Mouse (Mus musculus): ENCODE results near the gene Gnptab. TPM values are rescaled to one million over a fixed set of nuclear protein-coding genes. Genes with fewer than 3 reads are reported as not detected.
"Not testable (repeated sequence)": the region's sequence is repeated elsewhere in the genome, so short reads cannot be mapped to it uniquely, and the experiment has no call there.

Gene Gnptab
- total and polyA plus RNA-seq, 3 experiments = 14.2 to 24.1 TPM; not detected in 1

- H3K36me3 ChIP-seq (ENCODE audit: control insufficient read depth in 1 of 2, insufficient read depth in 2 of 2, low read length in 2 of 2) = no peaks in the 10 kb centered on the region
- H3K4me1 ChIP-seq (ENCODE audit: control insufficient read depth in 1 of 2, insufficient read depth in 2 of 2, low read length in 2 of 2) = no peaks in the 10 kb centered on the region
- H3K9me3 ChIP-seq (replicated peaks; ENCODE audit: insufficient read depth, low read length) = no peaks in the 10 kb centered on the region
- H3K27me3 ChIP-seq (ENCODE audit: control insufficient read depth in 1 of 2, insufficient read depth in 2 of 2, low read length in 2 of 2) = no peaks in the 10 kb centered on the region
- no peak within 1 kb of the TSS for H3K9ac ChIP-seq (ENCODE audit: control insufficient read depth, low read depth, low read length, poor library complexity, severe bottlenecking)
- no peak within 1 kb of the TSS for H3K27ac ChIP-seq (ENCODE audit: control insufficient read depth, low read depth, low read length)
- no peak for TF ChIP-seq RAD21 (IDR thresholded peaks at IDR 0.05; ENCODE audit: low read depth, low read length)
- no peak for TF ChIP-seq BHLHE40 (IDR thresholded peaks at IDR 0.05; ENCODE audit: borderline replicate concordance, low read depth, low read length)
- TF ChIP-seq TBP (IDR thresholded peaks at IDR 0.05; ENCODE audit: low read depth, low read length) = no peak
- TF ChIP-seq POLR2A (IDR thresholded peaks at IDR 0.05; ENCODE audit: control insufficient read depth in 1 of 2, insufficient read depth in 1 of 2, low read depth in 1 of 2, low read length in 2 of 2, poor library complexity in 1 of 2) = no peak
- no peak for TF ChIP-seq MYB (IDR thresholded peaks at IDR 0.05; ENCODE audit: low read depth, low read length)
- no peak for TF ChIP-seq GABPA (IDR thresholded peaks at IDR 0.05; ENCODE audit: low read depth, low read length)
- no peak for TF ChIP-seq ZMIZ1 (IDR thresholded peaks at IDR 0.05; ENCODE audit: low read depth, low read length)
- TF ChIP-seq ZNF384 (IDR thresholded peaks at IDR 0.05; ENCODE audit: low read depth, low read length) = no peak
- no peak for TF ChIP-seq GATA1 (IDR thresholded peaks at IDR 0.05; ENCODE audit: low read depth, low read length)
- no peak for TF ChIP-seq NELFE (IDR thresholded peaks at IDR 0.05; ENCODE audit: low read depth, low read length)
- TF ChIP-seq SMC3 (IDR thresholded peaks at IDR 0.05; ENCODE audit: low read depth, low read length) = no peak
- no peak within 1 kb of the TSS for H3K4me3 ChIP-seq (ENCODE audit: control insufficient read depth in 1 of 2, insufficient read depth in 1 of 2, low read depth in 2 of 2, low read length in 2 of 2)
- no peak for DNase-seq (ENCODE audit: low read depth, low spot score)
- no peaks in the 10 kb centered on the region for H3K79me2 ChIP-seq (ENCODE audit: control insufficient read depth, insufficient read depth, low read length, poor library complexity)
Measured at GRCm38 (mm10) chr10:88459502-88459992, 80.6 kb downstream of the Gnptab start, which contains the start of gene Sycp3. TSS of gene Sycp3 (plus strand) at chr10:88459569.

- no peak overlapping the region for H3K9ac ChIP-seq (ENCODE audit: control insufficient read depth, low read depth, low read length, poor library complexity, severe bottlenecking)
- TF ChIP-seq E2F4 (IDR thresholded peaks at IDR 0.05; ENCODE audit: borderline replicate concordance, low read depth, low read length) = no peak
- no peak for TF ChIP-seq HCFC1 (IDR thresholded peaks at IDR 0.05; ENCODE audit: low read depth, low read length)
- TF ChIP-seq JUND (IDR thresholded peaks at IDR 0.05; ENCODE audit: low read depth, low read length) = no peak
- TF ChIP-seq TCF12 (IDR thresholded peaks at IDR 0.05; ENCODE audit: low read depth, low read length) = no peak
- no peak for TF ChIP-seq GATA1 (IDR thresholded peaks at IDR 0.05; ENCODE audit: low read depth, low read length)
- no peak for TF ChIP-seq MYB (IDR thresholded peaks at IDR 0.05; ENCODE audit: low read depth, low read length)
- TF ChIP-seq KAT2A (conservative IDR thresholded peaks at IDR 0.05; ENCODE audit: low read depth, low read length) = no peak
- TF ChIP-seq MYC (IDR thresholded peaks at IDR 0.05; ENCODE audit: low read depth, low read length) = no peak
- H3K4me1 ChIP-seq (ENCODE audit: control insufficient read depth in 1 of 2, insufficient read depth in 2 of 2, low read length in 2 of 2) = no peaks in the 10 kb centered on the region
- DNase-seq (ENCODE audit: low read depth, low spot score) = no peak
- no peaks in the 10 kb centered on the region for H3K27me3 ChIP-seq (ENCODE audit: control insufficient read depth in 1 of 2, insufficient read depth in 2 of 2, low read length in 2 of 2)
- H3K4me3 ChIP-seq (ENCODE audit: control insufficient read depth in 1 of 2, insufficient read depth in 1 of 2, low read depth in 2 of 2, low read length in 2 of 2) = no peak overlapping the region
- H3K9me3 ChIP-seq (replicated peaks; ENCODE audit: insufficient read depth, low read length) = no peaks in the 10 kb centered on the region
- no peak overlapping the region for H3K27ac ChIP-seq (ENCODE audit: control insufficient read depth, low read depth, low read length)
- no peaks in the 10 kb centered on the region for H3K36me3 ChIP-seq (ENCODE audit: control insufficient read depth in 1 of 2, insufficient read depth in 2 of 2, low read length in 2 of 2)
- H3K79me2 ChIP-seq (ENCODE audit: control insufficient read depth, insufficient read depth, low read length, poor library complexity) = no peaks in the 10 kb centered on the region
Measured at GRCm38 (mm10) chr10:88460122-88460820, 81.3 kb downstream of the Gnptab start.

- H3K4me1 ChIP-seq (ENCODE audit: control insufficient read depth in 1 of 2, insufficient read depth in 2 of 2, low read length in 2 of 2); H3K36me3 ChIP-seq (ENCODE audit: control insufficient read depth in 1 of 2, insufficient read depth in 2 of 2, low read length in 2 of 2); H3K79me2 ChIP-seq (ENCODE audit: control insufficient read depth, insufficient read depth, low read length, poor library complexity); H3K9ac ChIP-seq (ENCODE audit: control insufficient read depth, low read depth, low read length, poor library complexity, severe bottlenecking); H3K9me3 ChIP-seq (replicated peaks; ENCODE audit: insufficient read depth, low read length); DNase-seq (ENCODE audit: low read depth, low spot score); H3K27me3 ChIP-seq (ENCODE audit: control insufficient read depth in 1 of 2, insufficient read depth in 2 of 2, low read length in 2 of 2); H3K4me3 ChIP-seq (ENCODE audit: control insufficient read depth in 1 of 2, insufficient read depth in 1 of 2, low read depth in 2 of 2, low read length in 2 of 2); H3K27ac ChIP-seq (ENCODE audit: control insufficient read depth, low read depth, low read length): not testable (repeated sequence)
Measured at GRCm38 (mm10) chr10:88482866-88483265, 103.9 kb downstream of the Gnptab start.
